Mouse (Mus musculus): ENCODE measurements around the gene Prss33. TPM values are rescaled to one million over a fixed set of nuclear protein-coding genes. Genes with fewer than 3 reads are reported as not detected.

Gene Prss33
- polyA plus RNA-seq, 1 experiment from 2014 or later, result not detected

DNA sequence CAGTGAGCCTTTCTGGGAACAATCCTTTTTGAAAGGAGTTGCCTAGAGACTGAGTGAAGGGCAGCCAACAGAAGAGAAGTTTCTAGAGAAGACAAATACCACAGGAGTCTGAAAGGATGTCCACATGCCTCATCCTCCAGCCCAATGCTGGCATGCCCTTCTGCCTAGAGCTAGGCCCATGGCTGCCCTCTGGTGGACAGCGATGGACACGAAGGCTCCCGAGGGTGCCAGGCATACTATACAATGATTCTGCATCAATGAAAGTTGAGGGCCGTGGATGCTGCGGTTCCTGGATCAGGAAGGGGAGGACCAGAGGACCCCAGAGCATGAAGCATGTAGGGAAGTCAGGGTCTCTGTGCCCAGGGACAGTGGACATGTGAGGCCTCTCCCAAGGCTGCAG lies 17.4 kb upstream of the Prss33 start:
- ATAC-seq (ENCODE audit: low read depth) (no peak), DNase-seq (no peak)
- no peaks in the 10 kb centered on the region for H3K4me1 ChIP-seq (replicated peaks)
- H3K9ac ChIP-seq, result no peak overlapping the region
- H3K9me3 ChIP-seq (replicated peaks), result no peaks in the 10 kb centered on the region
- no peaks in the 10 kb centered on the region for H3K27me3 ChIP-seq
- H3K4me2 ChIP-seq, result no peak overlapping the region
- H3K27ac ChIP-seq, result no peak overlapping the region
- WGBS (ENCODE audit: insufficient replicate concordance), result 28% methylated on average over 5 of the region's 5 CpGs
- H3K4me3 ChIP-seq (replicated peaks), result no peak overlapping the region
- H3K36me3 ChIP-seq, result no peaks in the 10 kb centered on the region

DNA sequence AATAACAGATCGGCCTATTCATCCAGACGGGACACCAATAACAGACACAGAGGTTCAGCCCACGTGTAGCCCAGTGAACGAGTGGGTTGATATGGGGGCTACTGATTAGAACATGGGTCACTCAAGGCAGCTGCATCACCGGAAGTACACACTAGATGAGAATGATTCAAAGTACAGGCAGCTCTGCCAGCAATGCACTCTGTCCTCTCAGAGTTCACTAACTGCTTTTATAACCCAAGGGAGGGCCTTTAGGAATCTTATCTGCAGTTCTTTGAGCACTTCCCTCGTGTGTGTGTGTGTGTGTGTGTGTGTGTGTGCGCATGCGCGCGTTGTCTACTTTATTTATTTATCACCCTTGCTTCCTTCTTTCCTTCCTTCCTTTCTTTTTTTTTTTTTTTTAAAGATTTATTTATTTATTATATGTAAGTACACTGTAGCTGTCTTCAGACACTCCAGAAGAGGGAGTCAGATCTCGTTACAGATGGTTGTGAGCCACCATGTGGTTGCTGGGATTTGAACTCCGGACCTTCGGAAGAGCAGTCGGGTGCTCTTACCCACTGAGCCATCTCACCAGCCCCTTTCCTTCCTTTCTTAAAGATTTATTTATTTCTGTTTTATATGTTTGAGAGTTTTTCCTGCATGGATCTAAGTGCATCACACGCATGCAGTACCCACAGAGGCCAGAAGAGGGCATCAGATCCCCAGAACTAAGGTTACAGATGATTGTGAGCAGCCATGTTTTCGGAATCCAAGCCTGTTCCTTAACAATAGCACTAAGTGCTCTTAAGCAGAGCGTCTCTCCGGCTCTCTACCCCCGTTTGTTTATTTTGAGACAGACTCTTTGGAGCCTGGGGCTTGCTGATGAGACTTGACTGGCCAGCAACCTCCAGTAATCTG lies 15.2 kb upstream of the Prss33 start:
- no peak overlapping the region for H3K4me2 ChIP-seq
- no peaks in the 10 kb centered on the region for H3K4me1 ChIP-seq (replicated peaks)
- no peak overlapping the region for H3K9ac ChIP-seq
- no peak overlapping the region for H3K27ac ChIP-seq
- DNase-seq (peak; percentile 27), ATAC-seq (ENCODE audit: low read depth) (no peak)
- 47% methylated on average over 18 of the region's 19 CpGs for WGBS (ENCODE audit: insufficient replicate concordance)
- no peaks in the 10 kb centered on the region for H3K9me3 ChIP-seq (replicated peaks)
- no peaks in the 10 kb centered on the region for H3K27me3 ChIP-seq
- H3K4me3 ChIP-seq (replicated peaks), result no peak overlapping the region
- H3K36me3 ChIP-seq, result no peaks in the 10 kb centered on the region

DNA sequence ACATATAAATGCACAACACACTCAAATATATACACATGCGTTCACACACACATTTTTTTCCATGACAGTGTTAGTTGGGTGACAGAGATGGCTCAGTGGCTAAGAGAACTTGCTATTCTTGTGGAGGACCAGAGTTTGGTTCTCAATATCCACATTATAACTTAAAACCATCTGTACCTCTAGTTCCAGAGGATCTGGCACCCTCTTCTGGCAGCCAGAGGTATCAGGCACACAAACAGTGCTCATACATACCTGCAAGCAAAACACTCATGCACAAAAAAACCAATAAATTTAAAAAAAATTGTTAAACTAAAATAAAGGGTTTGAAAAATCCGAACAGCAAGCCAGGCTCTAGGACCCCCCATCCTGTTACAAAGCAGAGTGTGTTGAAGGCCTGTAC lies 14.2 kb upstream of the Prss33 start:
- no peaks in the 10 kb centered on the region for H3K36me3 ChIP-seq
- no peak overlapping the region for H3K4me3 ChIP-seq (replicated peaks)
- WGBS (ENCODE audit: insufficient replicate concordance), result 42% methylated on average over 2 of the region's 2 CpGs
- no peaks in the 10 kb centered on the region for H3K4me1 ChIP-seq (replicated peaks)
- no peak overlapping the region for H3K9ac ChIP-seq
- no peak overlapping the region for H3K4me2 ChIP-seq
- H3K9me3 ChIP-seq (replicated peaks), result no peaks in the 10 kb centered on the region
- H3K27me3 ChIP-seq, result no peaks in the 10 kb centered on the region
- DNase-seq (no peak), ATAC-seq (ENCODE audit: low read depth) (no peak)
- H3K27ac ChIP-seq, result no peak overlapping the region

DNA sequence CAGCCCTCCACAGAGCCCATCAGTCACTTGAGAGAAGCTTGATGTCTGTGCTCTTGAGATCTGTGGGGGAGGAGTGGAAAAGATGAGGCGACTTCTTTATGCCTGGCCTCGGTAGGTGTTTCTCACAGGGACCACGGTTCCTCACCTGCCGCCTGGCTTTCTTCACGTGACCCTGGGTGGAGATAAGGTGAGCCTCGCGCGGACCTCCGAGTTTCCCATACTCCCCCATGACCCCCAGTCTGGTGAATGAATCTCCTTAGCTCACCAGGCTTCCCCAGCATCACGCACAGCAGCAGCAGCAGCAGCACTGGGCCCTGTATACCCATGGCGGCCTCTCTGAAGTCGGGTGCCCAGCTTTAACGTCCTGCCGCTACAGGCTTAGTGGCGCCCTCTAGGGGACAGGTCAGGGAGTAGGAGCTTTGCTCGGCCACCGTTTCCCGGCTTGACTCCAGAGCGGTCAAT lies 8.0 kb upstream of the Prss33 start, which contains the start of the genes Prss32 and Prss41:
Gene Prss32, plus strand, starts transcription at position 44 of the 462 bp plus-strand sequence.
Gene Prss41, minus strand, starts transcription at position 361 of the 462 bp plus-strand sequence.
- 0 out of 2 replicates have a peak, but pooled peaks cover 6% of the 10 kb centered on the region for H3K27me3 ChIP-seq
- DNase-seq (peak; percentile 50), ATAC-seq (ENCODE audit: low read depth) (peak; percentile 54; the same call in 1 of the 2 replicates)
- peaks cover 10% of the 10 kb centered on the region for H3K4me1 ChIP-seq (replicated peaks)
- no peak within 1 kb of the TSS for H3K27ac ChIP-seq
- no peaks in the 10 kb centered on the region for H3K36me3 ChIP-seq
- no peaks in the 10 kb centered on the region for H3K9me3 ChIP-seq (replicated peaks)
- 0 out of 2 replicates have a peak within 1 kb of the TSS, but pooled peaks have one; percentile 13 for H3K9ac ChIP-seq
- H3K4me3 ChIP-seq (replicated peaks), result peak within 1 kb of the TSS; percentile 38
- H3K4me2 ChIP-seq, result peak within 1 kb of the TSS; percentile 61
- 16% methylated on average over 19 of the region's 19 CpGs for WGBS (ENCODE audit: insufficient replicate concordance)

DNA sequence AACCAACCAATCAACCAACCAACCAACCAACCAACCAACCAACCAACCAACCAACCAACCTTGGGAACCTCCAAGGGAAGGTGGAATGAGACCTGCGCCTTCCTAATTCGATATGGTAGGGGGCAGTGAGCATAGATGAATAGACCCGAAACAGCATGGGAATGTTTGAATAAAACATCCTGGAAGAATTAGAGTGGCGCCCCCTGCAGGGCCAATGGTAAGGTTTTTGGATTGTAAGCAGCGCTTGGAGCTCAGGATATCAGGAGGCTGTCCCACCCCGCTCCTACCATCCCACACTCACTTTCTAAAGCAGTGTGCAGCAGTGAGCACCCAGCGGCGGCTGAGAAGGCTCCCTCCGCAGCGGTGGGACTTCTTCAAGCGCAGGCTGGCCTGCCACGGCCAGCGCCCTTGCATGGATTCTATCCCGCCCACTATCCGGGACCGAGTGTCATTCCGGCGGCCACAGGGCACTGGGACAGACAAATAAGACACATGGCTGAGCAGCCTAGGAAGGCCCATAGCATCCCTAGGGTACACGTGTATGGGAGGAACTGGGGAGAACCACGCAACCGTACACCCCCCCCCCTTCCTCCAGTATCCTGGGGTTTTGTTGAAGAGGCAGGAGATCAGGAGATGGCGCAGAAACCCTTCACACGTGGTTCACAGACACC lies 7.4 kb upstream of the Prss33 start:
- DNase-seq, result peak; percentile 42

DNA sequence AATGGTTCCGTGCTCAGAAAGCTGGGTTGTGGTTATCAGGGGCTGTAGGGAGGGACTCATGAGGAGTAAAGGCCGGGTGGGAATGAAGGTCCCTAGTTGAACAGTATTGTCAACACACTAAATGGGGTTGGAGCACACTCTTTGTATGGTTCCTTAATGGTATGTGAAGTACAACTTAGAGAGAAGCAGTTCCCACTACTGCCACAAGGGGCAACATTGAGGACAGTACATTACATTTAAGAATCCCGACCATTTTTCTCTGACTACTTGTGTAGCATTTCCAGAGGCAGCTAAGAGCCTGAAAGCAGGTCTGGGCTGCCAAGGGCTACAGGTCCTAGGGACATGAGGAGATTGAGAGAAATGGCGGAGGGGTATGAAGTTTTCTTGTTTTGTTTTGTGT lies 5.3 kb upstream of the Prss33 start:
- 23% methylated on average over 4 of the region's 4 CpGs for WGBS (ENCODE audit: insufficient replicate concordance)
- Histone ChIP-seq H3K36me3 (no peaks in the 10 kb centered on the region), H3K4me1 (replicated peaks) (peaks cover 10% of the 10 kb centered on the region), H3K9me3 (replicated peaks) (no peaks in the 10 kb centered on the region), H3K4me3 (replicated peaks) (no peak overlapping the region), H3K9ac (no peak overlapping the region), H3K27me3 (0 out of 2 replicates have a peak, but pooled peaks cover 11% of the 10 kb centered on the region), H3K27ac (no peak overlapping the region), H3K4me2 (no peak overlapping the region)
- DNase-seq (peak; percentile 28), ATAC-seq (ENCODE audit: low read depth) (no peak)

More for the DNA sequence above, 7.4 kb upstream of the Prss33 start:
- 0 out of 2 replicates have a peak, but pooled peaks cover 6% of the 10 kb centered on the region for H3K27me3 ChIP-seq
- H3K9ac ChIP-seq, result 0 out of 2 replicates have a peak overlapping the region, but pooled peaks have one; percentile 13
- peaks cover 10% of the 10 kb centered on the region for H3K4me1 ChIP-seq (replicated peaks)
- peak overlapping the region; percentile 61 for H3K4me2 ChIP-seq
- H3K36me3 ChIP-seq, result no peaks in the 10 kb centered on the region
- ATAC-seq (ENCODE audit: low read depth), result peak; percentile 25; the same call in 1 of the 2 replicates
- WGBS (ENCODE audit: insufficient replicate concordance), result 48% methylated on average over 23 of the region's 23 CpGs
- H3K27ac ChIP-seq, result no peak overlapping the region
- H3K9me3 ChIP-seq (replicated peaks), result no peaks in the 10 kb centered on the region
- H3K4me3 ChIP-seq (replicated peaks), result peak overlapping the region; percentile 38

DNA sequence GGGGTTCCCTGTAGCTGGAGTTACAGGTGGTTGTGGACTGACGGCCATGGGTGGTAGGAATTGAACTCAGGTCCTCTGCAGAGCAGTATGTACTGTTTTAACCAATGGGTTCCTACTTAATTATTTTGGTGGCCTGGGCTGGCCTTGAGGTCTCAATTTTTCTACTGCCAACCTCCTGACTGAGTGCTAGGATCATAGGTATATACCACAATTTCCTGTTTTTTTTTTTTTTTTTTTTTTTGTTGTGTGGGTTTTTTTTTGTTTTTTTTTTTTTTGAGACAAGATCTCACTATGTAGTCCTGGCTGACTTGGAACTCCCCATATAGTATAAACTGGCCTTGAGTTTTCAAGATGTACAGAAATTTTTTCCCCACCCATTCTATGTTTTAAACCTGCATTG lies 4.7 kb downstream of the Prss33 start:
- 68% methylated on average over 1 of the region's 1 CpGs for WGBS (ENCODE audit: insufficient replicate concordance)
- Histone ChIP-seq H3K9ac (no peak overlapping the region), H3K9me3 (replicated peaks) (no peaks in the 10 kb centered on the region), H3K4me3 (replicated peaks) (no peak overlapping the region), H3K4me1 (replicated peaks) (peaks cover 27% of the 10 kb centered on the region), H3K27ac (no peak overlapping the region), H3K4me2 (no peak overlapping the region), H3K27me3 (peaks cover 55% of the 10 kb centered on the region), H3K36me3 (peaks cover 11% of the 10 kb centered on the region)
- ATAC-seq (ENCODE audit: low read depth) (no peak), DNase-seq (no peak)

DNA sequence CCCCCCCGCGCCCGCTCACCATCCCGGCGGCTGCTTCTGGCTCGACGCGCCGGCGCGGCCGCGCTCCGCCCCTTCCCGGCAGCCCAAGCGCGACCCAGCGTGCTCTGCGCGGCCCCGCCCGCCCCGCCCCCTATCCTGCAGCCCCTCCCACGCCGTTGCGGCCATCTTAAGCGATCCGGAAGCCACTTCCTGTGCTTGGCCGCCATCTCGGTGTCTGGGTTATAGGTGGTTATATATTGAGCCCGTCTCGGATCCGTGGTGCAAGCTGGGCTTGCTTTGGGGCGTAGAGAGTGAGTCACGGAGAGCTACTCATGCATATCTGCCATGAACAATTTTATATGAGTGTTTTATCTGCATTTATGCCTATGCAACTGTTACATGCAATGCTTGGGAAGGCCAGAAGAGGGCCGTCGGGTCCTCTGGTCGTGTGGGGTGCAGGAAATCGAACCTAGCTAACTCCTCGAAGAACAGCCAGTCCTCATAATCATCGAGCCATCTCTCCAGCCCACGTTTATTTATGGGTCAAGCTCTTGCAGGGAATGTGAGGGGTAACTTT lies 6.7 kb downstream of the Prss33 start, which contains the start of gene Elob:
Gene Elob, minus strand, starts transcription at position 73 of the 556 bp plus-strand sequence.
- Histone ChIP-seq H3K4me3 (replicated peaks) (peak within 1 kb of the TSS; percentile 77), H3K4me2 (peak within 1 kb of the TSS; percentile 92), H3K36me3 (peaks cover 32% of the 10 kb centered on the region), H3K4me1 (replicated peaks) (peaks cover 33% of the 10 kb centered on the region), H3K27me3 (peaks cover 38% of the 10 kb centered on the region), H3K9me3 (replicated peaks) (no peaks in the 10 kb centered on the region), H3K27ac (peak within 1 kb of the TSS; percentile 82), H3K9ac (peak within 1 kb of the TSS; percentile 90)
- DNase-seq (peak; percentile 70), ATAC-seq (ENCODE audit: low read depth) (peak; percentile 93)
- under 1% methylated on average over 28 of the region's 42 CpGs for WGBS (ENCODE audit: insufficient replicate concordance)

DNA sequence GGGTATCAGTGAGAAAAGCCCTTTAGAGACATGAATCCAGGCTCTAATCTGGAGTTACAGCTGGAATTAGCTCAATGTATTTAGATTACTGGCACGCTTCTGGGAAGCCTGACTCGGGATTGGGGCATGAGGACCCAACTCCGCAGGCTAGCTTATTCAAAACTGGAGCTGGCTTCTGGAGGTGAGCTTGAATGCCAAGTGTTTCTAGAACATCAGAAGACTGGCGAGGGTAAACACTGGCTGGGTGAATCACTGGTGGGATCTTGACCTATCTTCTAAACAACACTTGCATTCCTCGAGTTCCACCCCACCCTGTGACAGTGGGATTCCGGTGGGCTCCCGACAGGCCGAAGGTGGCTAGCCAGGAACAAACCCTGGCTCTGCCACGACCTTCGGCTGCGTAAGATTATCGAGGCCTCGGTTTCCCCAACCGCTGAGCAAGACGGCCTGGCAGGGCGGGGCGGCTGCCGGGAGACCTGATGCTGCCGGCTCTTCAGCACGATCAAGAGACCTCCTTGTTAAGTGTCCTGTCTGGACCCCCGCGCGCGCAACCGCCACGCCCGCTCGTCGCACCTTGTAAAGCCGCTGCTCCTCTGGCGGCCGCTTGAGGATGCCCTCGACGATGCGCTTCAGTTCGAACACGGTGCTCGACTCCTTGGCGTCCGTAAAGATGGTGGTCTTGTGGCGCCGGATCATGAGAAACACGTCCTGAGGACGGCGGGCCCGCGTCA lies 7.4 kb downstream of the Prss33 start:
- Histone ChIP-seq H3K27ac (peak overlapping the region; percentile 82), H3K27me3 (peaks cover 31% of the 10 kb centered on the region), H3K4me3 (replicated peaks) (peak overlapping the region; percentile 77), H3K4me1 (replicated peaks) (peaks cover 33% of the 10 kb centered on the region), H3K9me3 (replicated peaks) (no peaks in the 10 kb centered on the region), H3K4me2 (peak overlapping the region; percentile 92), H3K36me3 (peaks cover 39% of the 10 kb centered on the region), H3K9ac (peak overlapping the region; percentile 90)
- WGBS (ENCODE audit: insufficient replicate concordance), result under 1% methylated on average over 47 of the region's 47 CpGs
- ATAC-seq (ENCODE audit: low read depth) (peak; percentile 70), DNase-seq (peak; percentile 64)

DNA sequence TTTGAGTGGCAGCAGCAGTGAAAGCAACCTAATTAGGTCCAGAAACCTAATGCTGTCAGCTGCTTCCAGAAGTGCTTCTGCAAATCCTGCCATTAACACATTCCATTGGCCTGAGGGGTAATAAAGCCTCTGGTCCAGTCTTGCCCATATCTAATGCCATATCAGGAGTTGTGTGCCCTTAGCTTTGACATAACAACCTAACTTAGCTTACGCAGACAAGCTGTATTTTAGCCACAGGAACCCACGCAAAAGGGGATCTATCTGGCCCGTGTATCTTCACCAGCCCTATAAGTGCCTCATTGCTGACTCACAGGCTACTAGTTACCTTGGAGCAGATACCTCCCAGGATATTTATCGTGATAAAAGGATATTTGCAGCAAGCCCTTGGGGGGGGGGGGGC lies 10.3 kb downstream of the Prss33 start:
- ATAC-seq (ENCODE audit: low read depth) (no peak), DNase-seq (no peak)
- Histone ChIP-seq H3K27ac (no peak overlapping the region), H3K9ac (no peak overlapping the region), H3K4me2 (no peak overlapping the region), H3K27me3 (peaks cover 6% of the 10 kb centered on the region; the same call in 1 of the 2 replicates), H3K4me3 (replicated peaks) (no peak overlapping the region), H3K36me3 (peaks cover 67% of the 10 kb centered on the region), H3K9me3 (replicated peaks) (no peaks in the 10 kb centered on the region), H3K4me1 (replicated peaks) (peaks cover 33% of the 10 kb centered on the region)
- 76% methylated on average over 4 of the region's 4 CpGs for WGBS (ENCODE audit: insufficient replicate concordance)

Data from liver, embryonic 13.5 days (tissue).